Mouse (Mus musculus) stomach, postnatal 0 days (tissue): ENCODE results near the gene Trim69. TPM values are rescaled to one million over a fixed set of nuclear protein-coding genes. Genes with fewer than 3 reads are reported as not detected.
A peak's percentile ranks its signal among the peaks of the same experiment; 100 is the strongest.

Source experiments
- ATAC-seq: fragments of 200-750 bp; cut with Nextera tagmentation; 2 replicates; pipeline ENCODE4 v1.8.0; 2017; ENCODE audit not compliant: low FRiP score, low TSS enrichment
- DNase-seq: peaks from one replicate; pipeline ENCODE4 v3.0.0-alpha.2; 2016; ENCODE audit warnings: low spot score
- H3K27ac ChIP-seq: fragments of 300-500 bp; sonication (generic); replicated peaks from 2 replicates; pipeline ENCODE4 v1.5.1; 2014; ENCODE audit warnings: mild to moderate bottlenecking, control low read depth
- H3K27me3 ChIP-seq: fragments of 300-500 bp; sonication (generic); 2 replicates; pipeline ENCODE4 v1.6.1; 2014; ENCODE audit warnings: low read length; ENCODE audit not compliant: control insufficient read depth, insufficient read depth
- H3K36me3 ChIP-seq: fragments of 300-500 bp; sonication (generic); 2 replicates; pipeline ENCODE4 v1.6.1; 2014; ENCODE audit warnings: low read length, mixed read lengths; ENCODE audit not compliant: control insufficient read depth, insufficient read depth
- H3K4me1 ChIP-seq: fragments of 300-500 bp; sonication (generic); replicated peaks from 2 replicates; pipeline ENCODE4 v1.6.1; 2014; ENCODE audit warnings: antibody characterized with exemption; ENCODE audit not compliant: control insufficient read depth, insufficient read depth
- H3K4me2 ChIP-seq: fragments of 300-500 bp; sonication (generic); replicated peaks from 2 replicates; pipeline ENCODE4 v1.6.1; 2014; ENCODE audit warnings: low read depth, mild to moderate bottlenecking, control low read depth, moderate library complexity
- H3K4me3 ChIP-seq: fragments of 300-500 bp; sonication (generic); 2 replicates; pipeline ENCODE4 v1.5.1; 2014; ENCODE audit warnings: low read depth, low read length, control low read depth
- H3K9ac ChIP-seq: fragments of 300-500 bp; sonication (generic); 2 replicates; pipeline ENCODE4 v1.6.1; 2014; ENCODE audit warnings: mild to moderate bottlenecking, low read length, control low read depth, mixed read lengths
- H3K9me3 ChIP-seq: fragments of 300-500 bp; sonication (generic); 2 replicates; pipeline ENCODE4 v1.6.1; 2016; ENCODE audit warnings: low read length; ENCODE audit not compliant: control insufficient read depth
- CTCF ChIP-seq: IDR thresholded peaks from 2 replicates; pipeline ENCODE4 v1.5.1; 2016; ENCODE audit warnings: antibody characterized with exemption, low read depth, mild to moderate bottlenecking, moderate library complexity
- EP300 ChIP-seq: optimal IDR thresholded peaks from 2 replicates; pipeline ENCODE3; 2016; ENCODE audit warnings: antibody characterized with exemption
- WGBS: fragments of 180-500 bp; shearing (Covaris S2); extraction: QIAGEN DNeasy Blood & Tissue Kit; methylation state at CpG from one replicate; pipeline ENCODE4 v1.1.7; 2014; 5-methylcytosine and 5-hydroxymethylcytosine counted together
- polyA plus RNA-seq: library from polyadenylated mRNA; unstranded; fragments of >200 nt; fragmentation: Nextera tagmentation; extraction: Ambion mirVana; gene quantifications from 2 replicates; pipeline ENCODE4 v1.2.1, GENCODE M21; 2015

Trim69 gene
- polyA plus RNA-seq, 1 experiment from 2014 or later: not detected

GRCm38 (mm10) chr2:122156051-122156700 is 4.3 kb upstream of the Trim69 start:
- Histone ChIP-seq H3K36me3 (0 out of 2 replicates have a peak, but pooled peaks cover 2% of the 10 kb centered on the region), H3K4me3 (no peak overlapping the region), H3K4me1 (no peaks in the 10 kb centered on the region), H3K27ac (no peak overlapping the region), H3K9ac (no peak overlapping the region), H3K9me3 (no peaks in the 10 kb centered on the region), H3K27me3 (no peaks in the 10 kb centered on the region), H3K4me2 (no peak overlapping the region)
- WGBS: 87% methylated on average over 4 of the region's 4 CpGs
- ATAC-seq: no peak
- no peak for TF ChIP-seq EP300
- no peak for DNase-seq

- no peaks in the 10 kb centered on the region for H3K27me3 ChIP-seq
- H3K4me3 ChIP-seq: no peak overlapping the region
- H3K9me3 ChIP-seq: no peaks in the 10 kb centered on the region
- no peak overlapping the region for H3K4me2 ChIP-seq
- ATAC-seq (no peak), DNase-seq (no peak)
- no peaks in the 10 kb centered on the region for H3K4me1 ChIP-seq
- H3K36me3 ChIP-seq: 0 out of 2 replicates have a peak, but pooled peaks cover 2% of the 10 kb centered on the region
- H3K27ac ChIP-seq: no peak overlapping the region
- TF ChIP-seq CTCF (no peak), EP300 (no peak)
- no peak overlapping the region for H3K9ac ChIP-seq
These were observed 2.9 kb upstream of the Trim69 start for GRCm38 (mm10) chr2:122157561-122157960.

- Histone ChIP-seq H3K36me3 (0 out of 2 replicates have a peak, but pooled peaks cover 2% of the 10 kb centered on the region), H3K9me3 (no peaks in the 10 kb centered on the region), H3K27ac (no peak overlapping the region), H3K27me3 (no peaks in the 10 kb centered on the region), H3K4me3 (no peak overlapping the region), H3K4me2 (no peak overlapping the region), H3K9ac (no peak overlapping the region), H3K4me1 (no peaks in the 10 kb centered on the region)
- ATAC-seq (peak; percentile 48; the same call in 1 of the 2 replicates), DNase-seq (no peak)
- 27% methylated on average over 6 of the region's 6 CpGs for WGBS
- TF ChIP-seq CTCF (no peak), EP300 (no peak)
These were observed 2.1 kb upstream of the Trim69 start for GRCm38 (mm10) chr2:122158362-122158802.

GRCm38 (mm10) chr2:122159667-122160066 is 833 bp upstream of the Trim69 start:
- WGBS: 70% methylated on average over 6 of the region's 6 CpGs
- no peak overlapping the region for H3K9ac ChIP-seq
- no peak for DNase-seq

GRCm38 (mm10) chr2:122161542-122161941 is 1.0 kb downstream of the Trim69 start:
- DNase-seq (no peak), ATAC-seq (no peak; the same call in 1 of the 2 replicates)
- H3K27me3 ChIP-seq: no peaks in the 10 kb centered on the region
- no peaks in the 10 kb centered on the region for H3K36me3 ChIP-seq
- H3K9ac ChIP-seq: no peak overlapping the region
- TF ChIP-seq CTCF (no peak), EP300 (no peak)
- no peak overlapping the region for H3K4me2 ChIP-seq
- no peaks in the 10 kb centered on the region for H3K9me3 ChIP-seq
- H3K4me3 ChIP-seq: no peak overlapping the region
- H3K27ac ChIP-seq: no peak overlapping the region
- no peaks in the 10 kb centered on the region for H3K4me1 ChIP-seq
- WGBS: 25% methylated on average over 4 of the region's 4 CpGs

More at GRCm38 (mm10) chr2:122159667-122160066, 833 bp upstream of the Trim69 start:
- ATAC-seq: no peak
- Histone ChIP-seq H3K36me3 (no peaks in the 10 kb centered on the region), H3K27ac (no peak overlapping the region), H3K27me3 (no peaks in the 10 kb centered on the region), H3K4me1 (no peaks in the 10 kb centered on the region), H3K4me3 (no peak overlapping the region), H3K4me2 (no peak overlapping the region), H3K9me3 (no peaks in the 10 kb centered on the region)
- TF ChIP-seq EP300 (no peak), CTCF (no peak)

- TF ChIP-seq EP300: no peak
- no peak for TF ChIP-seq CTCF
- DNase-seq (no peak), ATAC-seq (no peak)
- H3K4me3 ChIP-seq: no peak overlapping the region
- H3K27me3 ChIP-seq: no peaks in the 10 kb centered on the region
- no peaks in the 10 kb centered on the region for H3K36me3 ChIP-seq
- H3K27ac ChIP-seq: no peak overlapping the region
- WGBS: 67% methylated on average over 2 of the region's 2 CpGs
- no peaks in the 10 kb centered on the region for H3K9me3 ChIP-seq
- H3K4me1 ChIP-seq: no peaks in the 10 kb centered on the region
- H3K9ac ChIP-seq: no peak overlapping the region
- H3K4me2 ChIP-seq: no peak overlapping the region
These were observed 2.0 kb downstream of the Trim69 start for GRCm38 (mm10) chr2:122162529-122162928.
